Mouse (Mus musculus) CH12F3 (cell line): ENCODE measurements around the gene Ace3.
"Not testable (repeated sequence)": the region's sequence is repeated elsewhere in the genome, so short reads cannot be mapped to it uniquely, and the experiment has no call there.

ENCODE experiments used
- in situ Hi-C: fragments of 300-500 bp; cut with MboI; formaldehyde crosslinking; loops from 2 replicates; pipeline ENCODE4 v1.14.3; 2020; ENCODE audit warnings: low sequenced_read_pairs

The Ace3 gene

DNA sequence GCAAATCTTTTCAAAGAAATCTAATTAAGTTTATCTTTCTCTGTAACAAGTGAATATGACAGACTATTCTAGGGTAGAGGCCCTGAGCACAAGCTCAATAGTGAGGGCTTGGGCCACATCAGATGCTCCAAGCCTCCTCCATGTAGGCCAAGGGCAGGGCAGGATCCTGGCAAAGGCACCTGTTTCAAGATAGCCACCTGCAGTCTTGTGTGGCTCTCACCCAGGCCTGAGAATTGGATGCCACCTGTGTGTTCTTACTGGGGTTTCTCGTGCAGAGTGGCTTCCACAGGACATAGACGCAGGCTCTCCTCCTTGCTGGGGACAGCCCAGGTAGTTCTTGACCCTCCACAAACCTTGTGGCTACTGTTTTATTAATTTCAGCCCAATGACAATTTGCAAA is 16.2 kb upstream of the Ace3 start:
- in situ Hi-C loops, result no loop called here

DNA sequence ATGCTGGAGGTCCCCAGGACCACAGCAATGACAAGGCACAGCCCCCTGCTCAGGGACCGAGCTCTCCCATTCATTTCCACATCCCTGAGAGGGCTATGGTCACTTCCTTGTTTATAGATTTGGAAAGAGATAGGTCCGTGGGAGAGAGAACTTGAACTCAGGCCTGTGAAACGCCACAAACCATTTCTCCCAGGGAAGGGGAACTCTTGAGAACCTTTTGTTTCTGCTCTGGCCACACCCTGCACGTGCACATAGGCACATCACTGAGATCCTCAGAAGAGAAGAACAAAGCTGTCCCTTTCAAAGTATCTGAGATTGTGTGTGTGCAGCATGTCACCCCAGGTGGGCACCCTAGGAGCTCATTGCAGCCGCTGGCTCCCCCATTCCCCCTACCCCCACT is 15.8 kb upstream of the Ace3 start:
- in situ Hi-C loops, result no loop called here

DNA sequence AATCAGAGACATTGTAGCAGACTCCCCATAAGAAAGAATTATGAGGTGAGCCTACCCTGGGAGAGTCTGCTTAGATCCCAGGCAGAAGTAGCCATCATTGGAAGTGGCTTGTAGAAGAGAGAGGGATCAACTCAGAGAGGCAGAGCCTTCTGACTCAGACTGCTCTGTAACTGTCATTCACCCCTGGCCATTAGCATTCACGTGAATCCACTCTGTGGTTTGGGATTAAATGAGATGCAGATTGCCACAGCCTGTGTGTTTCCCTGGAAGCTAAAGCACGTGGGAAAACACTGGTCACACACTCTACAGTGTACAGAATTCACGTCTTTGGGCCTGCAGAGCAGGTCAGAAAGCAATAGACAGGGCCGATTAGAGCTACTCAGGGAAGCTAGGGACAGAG is 10.0 kb upstream of the Ace3 start:
- in situ Hi-C loops, result no loop called here

DNA sequence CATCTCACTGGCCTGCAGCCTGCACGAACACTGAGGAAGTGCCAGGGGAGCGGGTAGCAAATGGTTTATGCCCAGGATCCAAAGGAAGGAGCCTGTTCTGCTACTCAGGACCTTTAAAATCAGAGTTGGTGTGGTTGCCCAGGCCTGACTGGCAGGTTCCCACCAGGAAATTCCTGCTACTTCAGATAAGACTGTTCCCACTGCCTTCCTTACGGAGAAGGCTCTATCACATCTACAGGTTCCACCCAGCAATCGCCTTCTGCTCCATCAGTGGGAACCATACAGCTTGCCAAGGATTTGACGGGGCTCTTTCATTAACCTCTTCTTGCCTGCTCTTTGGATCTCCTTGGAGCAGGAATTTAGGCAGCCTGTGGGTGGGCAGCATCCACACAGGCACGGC is 7.0 kb upstream of the Ace3 start:
- in situ Hi-C loops, result no loop called here

DNA sequence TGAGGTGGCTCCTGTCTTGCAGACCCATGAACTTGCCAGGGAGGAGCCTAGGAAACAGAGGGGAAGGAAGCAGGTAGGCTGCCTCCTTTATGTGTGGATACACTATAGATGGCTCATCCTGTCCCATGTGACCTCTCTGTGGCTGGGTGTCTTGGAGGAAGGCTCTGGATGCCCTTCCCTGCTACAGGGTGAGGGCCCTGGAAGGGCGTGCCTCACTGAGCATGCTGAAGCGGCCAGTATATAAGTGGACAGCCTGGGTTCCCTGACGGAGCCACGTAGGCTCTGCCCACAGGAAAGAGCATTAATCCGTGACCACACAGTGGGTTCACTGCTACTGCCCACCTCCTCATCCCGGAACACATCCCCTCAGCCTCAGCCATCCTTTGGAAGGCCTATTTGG is 5.0 kb upstream of the Ace3 start:
- in situ Hi-C loops, result no loop called here

DNA sequence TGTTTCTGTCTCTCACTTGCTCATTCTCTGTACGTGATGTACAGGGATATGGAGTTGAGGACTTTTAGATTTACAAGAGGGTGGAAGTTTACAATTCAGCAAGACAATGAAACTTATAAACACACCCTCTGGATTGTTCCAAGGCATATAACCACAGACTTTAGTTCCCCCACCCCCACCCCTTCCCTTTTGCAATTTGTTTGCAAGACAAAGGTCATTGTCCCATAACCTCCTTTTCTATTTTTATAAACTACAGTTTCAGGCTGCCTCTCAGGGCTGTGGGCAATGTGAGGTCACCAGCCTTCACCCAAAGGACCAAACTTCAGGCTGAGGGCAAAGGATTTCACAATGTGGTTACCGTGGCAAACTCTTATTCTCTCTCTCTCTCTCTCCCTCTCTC is 4.2 kb upstream of the Ace3 start:
- in situ Hi-C loops, result no loop called here

DNA sequence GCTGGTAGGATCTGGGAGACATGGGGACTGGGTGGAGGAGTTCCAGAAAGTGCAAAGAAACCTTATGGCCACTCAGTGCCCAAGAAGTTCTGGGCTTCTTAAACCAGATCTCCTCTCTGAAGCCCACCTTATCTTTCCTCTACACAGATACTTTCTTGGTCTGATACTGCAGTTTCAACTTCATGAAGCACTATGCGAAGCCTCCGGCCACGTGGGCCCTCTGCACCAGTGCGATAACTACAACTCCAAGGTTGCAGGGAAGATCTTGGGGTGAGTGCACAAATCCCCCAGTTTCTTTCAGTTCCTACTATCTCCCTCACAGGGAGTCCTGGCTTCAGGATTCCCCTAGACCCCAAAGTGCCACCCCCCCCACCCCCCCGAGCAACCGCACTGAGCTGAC is 5.6 kb downstream of the Ace3 start:
- in situ Hi-C loops, result no loop called here

DNA sequence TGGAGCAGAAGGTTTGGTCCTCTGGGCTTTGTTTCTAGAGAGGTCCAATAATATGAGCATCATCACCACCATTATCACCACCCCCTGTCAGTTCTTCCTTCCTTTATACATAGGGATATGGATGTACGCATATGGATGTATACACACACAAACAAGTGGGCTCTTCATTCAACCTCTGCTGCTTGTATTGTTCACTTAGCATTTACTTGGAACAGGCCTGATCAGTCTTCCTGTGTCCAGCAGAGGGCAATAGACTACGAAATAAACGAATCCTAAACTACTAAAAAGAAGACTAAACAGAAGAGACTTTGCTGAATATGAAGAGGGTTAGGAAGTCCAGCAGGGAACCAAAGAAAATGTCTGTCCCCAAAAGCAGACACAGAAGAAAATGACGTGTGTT is 7.2 kb downstream of the Ace3 start:
- in situ Hi-C loops, result no loop called here

DNA sequence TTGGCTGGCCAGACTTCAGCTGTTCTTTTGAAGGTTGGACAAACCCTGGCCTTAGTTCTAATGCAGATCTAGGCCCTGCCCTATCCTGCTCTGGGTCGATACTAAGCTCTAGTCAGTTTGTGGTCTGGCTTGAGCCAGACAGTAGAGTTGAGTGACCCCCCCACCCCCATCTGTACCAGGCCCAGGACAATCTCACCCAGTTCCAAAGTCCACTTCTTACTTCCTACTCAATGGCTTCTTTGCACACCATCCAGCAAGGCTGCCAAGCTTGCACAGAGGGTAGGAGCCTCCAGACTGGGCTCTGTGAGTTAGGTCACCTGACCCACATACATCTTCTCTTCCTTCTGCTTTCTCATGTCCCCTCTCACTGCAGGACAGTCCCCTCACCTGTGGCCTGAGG is 10.1 kb downstream of the Ace3 start:
- in situ Hi-C loops, result no loop called here

DNA sequence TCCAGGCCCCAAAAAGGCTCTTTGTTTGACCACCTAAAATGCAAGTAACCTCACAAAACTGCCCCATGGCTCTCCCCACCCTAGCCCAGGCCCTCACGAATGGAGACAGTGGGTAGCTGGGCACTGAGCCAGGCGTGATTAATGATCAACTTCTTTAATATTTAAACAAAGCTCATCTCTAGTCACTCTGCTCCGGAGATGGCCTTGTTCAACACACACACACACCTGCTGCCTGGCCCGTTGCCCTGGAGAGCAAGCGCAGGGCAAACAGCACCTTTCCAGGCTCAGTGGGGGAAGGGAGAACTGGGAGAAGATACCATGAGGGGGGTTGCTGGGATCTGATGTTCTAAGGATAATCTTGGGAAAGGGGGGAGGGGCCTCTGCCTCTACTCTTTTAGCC is 11.5 kb downstream of the Ace3 start:
- in situ Hi-C loops, result no loop called here

DNA sequence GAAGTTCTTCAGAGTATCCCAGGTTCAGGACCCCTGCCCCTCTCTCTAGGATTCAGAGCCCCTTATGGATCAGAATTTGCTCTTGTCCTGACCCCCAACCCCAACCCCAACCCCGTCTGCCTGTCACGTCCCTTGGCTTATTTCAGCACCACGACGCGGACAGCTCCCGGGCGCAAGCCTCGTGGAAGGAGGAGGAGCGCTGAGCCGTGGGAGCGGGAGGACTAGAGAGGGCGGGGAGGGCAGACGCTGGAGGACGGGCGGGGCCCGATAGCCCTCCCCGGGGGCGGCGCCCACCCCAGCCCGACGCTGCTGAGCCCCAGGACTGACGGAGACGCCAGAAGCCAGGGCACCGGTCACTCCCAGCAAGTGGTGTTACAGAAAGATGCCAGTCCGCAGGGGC is 13.3 kb downstream of the Ace3 start, which contains the start of gene Kcnh6:
Gene Kcnh6, plus strand, starts transcription at position 304 of the 400 bp plus-strand sequence.
- in situ Hi-C loops, result no loop called here

DNA sequence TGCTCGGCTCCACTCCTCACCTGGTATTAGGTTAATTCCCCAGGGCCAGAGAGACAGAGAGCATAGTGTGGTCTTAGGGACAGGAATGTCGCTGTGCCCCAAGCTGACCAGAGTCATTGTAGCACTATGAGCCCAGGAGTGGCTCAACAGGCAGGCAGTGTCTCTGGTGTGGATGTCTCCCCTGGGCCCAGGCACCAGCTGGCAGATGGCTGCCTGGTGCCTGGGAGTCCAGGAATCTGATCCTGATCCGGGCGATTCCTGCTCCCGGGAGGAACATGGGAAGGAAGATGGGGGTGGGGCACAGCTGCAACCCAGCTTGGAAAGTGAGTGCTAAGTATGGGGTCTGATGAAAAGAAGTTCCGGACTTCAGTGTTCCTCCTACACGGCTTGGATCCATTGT is 18.2 kb downstream of the Ace3 start:
- in situ Hi-C loops, result no loop called here

DNA sequence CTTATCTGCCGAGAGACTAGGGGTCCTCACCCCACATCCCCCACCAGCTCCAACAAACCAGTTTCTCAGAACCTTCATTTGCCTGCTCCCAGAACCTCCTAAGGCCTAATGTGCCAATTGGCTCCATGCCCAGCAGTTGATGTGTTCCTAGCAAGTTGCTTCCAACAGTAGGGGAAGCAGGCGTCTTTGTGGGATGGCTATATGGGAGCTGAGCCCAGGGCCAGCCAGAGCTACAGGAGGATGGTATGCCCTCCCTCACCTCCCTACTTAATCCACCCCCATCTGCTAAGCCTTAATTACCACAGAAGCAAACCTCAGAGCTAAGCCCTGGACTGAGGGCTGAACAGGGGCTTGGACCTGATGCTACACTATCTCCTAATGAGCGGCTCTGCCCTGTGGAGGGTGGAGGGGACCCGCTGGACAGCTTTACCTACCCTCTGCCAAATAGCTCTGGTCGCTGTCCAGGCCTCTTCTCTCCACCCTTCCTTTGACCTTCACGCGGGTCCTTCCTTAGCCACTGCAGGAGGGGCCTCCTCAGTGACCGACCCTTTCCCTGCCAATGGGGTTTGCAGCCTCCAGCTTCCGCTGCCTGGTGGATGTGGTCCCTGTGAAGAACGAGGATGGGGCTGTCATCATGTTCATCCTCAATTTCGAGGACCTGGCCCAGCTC is 19.2 kb downstream of the Ace3 start:
- in situ Hi-C loops, result no loop called here

DNA sequence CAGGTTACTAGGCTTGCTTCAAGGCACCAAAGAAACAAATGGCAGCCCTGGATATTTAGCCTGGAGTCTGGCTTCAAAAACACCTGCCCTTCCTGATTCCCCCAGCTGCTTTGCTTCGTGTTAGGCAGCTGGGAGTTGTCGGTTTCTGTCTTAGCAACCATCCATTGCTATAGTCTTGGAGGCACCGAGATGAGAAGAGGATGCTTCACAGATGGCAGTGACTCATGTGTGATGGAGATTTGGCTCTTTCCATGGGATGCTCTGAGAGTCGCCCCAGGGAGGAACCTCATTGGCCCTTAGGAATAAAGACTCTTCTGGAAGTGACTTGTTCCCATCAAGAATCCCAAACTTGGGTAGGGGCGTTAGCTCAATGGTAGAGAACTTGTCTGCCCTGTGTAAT is 22.0 kb downstream of the Ace3 start:
- in situ Hi-C loops, result no loop called here

DNA sequence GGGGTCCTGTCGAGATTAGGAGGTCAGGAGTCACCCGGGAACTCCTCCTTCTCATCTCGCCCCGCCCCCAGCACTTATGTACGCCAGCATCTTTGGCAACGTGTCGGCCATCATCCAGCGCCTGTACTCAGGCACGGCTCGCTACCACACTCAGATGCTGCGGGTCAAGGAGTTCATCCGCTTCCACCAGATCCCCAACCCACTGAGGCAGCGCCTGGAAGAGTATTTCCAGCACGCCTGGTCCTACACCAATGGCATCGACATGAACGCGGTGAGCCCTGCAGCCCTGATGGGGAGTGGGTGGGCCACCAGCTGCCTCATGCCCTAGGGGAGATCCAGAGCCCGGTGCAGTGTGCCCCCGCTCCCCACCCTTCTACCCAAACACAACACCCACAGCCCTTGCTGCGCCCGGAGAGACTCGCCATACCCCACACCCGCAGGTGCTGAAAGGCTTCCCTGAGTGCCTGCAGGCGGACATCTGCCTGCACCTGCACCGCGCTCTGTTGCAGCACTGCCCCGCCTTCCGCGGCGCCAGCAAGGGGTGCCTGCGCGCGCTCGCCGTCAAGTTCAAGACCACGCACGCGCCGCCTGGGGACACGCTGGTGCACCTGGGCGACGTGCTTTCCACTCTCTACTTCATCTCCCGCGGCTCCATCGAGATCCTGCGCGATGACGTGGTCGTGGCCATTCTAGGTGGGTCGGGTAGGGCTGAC is 25.7 kb downstream of the Ace3 start:
- in situ Hi-C loops, result loop anchor here (10.0 kb wide), 1 partner anchor 95 kb away; no protein-coding TSS in a partner anchor

DNA sequence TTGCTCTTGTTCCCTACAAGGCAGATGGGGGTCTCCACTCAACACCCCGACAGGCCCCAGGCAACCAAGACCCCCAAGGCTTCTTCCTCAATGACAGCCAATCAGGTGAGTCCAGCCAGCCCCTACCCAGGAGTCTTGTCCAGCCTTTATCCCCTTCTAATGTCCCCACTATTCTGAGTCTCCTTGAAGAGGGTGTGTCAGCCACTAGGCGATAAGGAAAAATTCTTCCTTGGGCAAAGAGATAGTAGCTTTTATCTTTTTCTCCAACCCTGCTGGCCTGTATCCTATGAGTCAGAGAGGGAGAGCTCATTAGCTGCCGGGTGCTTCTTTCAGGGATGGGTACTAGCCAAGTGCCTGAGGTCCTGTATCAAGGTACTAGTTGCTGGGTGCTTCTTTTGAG is 31.3 kb downstream of the Ace3 start:
- in situ Hi-C loops, result loop anchor here (10.0 kb wide), 1 partner anchor 101 kb away; no protein-coding TSS in a partner anchor

DNA sequence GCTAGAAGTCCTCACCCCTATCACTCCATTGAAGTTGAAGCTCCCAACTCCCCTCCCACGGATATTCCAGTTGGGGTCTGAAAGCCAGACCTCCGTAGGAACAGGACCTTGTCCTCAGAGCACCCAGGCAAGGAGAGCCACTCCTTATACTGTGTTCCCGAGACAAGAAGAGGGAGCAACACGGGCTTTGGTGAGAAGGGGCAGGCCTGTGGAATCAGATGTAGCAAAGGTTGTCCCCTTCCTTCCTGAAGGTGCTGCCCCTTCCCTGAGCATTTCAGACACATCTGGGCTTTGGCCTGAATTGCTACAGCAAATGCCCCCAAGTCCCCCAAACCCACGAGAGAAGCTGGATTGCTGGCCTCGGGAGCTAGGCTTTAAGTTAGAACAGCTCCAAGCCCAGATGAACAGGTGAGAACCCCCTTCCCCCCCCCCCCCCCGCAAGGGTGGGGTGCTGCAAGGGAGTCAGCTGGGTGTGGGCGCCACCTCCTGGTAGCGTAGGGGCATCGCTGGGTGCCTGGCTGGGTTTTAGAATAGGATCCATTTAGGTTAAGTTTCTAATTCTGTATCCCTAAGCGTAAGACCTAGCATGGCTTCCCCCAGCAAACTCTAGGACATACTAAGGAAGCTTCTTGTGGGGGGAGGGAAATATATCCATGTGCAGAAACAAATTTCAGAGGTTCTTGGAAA is 32.1 kb downstream of the Ace3 start:
- in situ Hi-C loops, result loop anchor here (10.0 kb wide), 1 partner anchor 102 kb away; no protein-coding TSS in a partner anchor

DNA sequence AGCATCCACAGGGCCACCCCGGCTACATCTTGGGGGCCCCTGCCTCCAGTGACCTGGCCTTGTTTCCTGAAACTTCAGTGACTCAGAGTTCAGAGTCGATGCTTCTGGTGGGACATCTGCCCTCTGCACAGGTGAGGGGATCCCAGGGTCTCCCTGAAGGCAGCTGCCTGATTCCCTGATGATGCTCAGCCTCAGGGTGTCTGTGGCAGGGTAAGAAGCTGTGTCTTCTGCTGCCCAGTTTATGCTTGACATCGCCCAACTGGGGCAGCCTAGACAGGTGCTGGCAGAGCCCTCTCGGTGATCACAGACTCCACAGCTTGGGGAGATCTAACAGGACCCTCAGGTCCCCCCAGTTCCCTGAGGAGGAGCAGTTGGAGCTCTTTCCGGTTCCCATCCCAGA is 33.1 kb downstream of the Ace3 start:
- in situ Hi-C loops, result loop anchor here (10.0 kb wide), 1 partner anchor 103 kb away; no protein-coding TSS in a partner anchor

DNA sequence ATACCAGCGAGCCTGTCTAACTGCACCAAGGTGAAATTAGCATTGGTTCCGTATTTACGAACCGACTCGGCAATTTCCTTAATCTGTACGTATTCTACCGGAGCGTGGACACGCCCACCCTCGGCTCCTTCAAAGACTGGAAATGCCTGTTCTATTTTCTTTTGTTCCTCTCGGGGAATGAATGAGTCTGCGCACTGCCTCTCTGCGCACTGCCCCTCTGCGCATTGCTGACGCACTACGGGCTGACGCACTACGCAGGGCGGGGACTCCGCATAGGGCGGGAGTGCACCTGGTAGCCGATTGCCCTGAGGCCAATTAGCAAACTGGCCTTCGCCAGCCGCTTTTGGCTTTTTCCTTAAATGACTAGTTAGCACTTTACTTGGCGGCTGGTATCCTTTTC is 37.6 kb downstream of the Ace3 start:
- in situ Hi-C loops, result not testable (repeated sequence)

DNA sequence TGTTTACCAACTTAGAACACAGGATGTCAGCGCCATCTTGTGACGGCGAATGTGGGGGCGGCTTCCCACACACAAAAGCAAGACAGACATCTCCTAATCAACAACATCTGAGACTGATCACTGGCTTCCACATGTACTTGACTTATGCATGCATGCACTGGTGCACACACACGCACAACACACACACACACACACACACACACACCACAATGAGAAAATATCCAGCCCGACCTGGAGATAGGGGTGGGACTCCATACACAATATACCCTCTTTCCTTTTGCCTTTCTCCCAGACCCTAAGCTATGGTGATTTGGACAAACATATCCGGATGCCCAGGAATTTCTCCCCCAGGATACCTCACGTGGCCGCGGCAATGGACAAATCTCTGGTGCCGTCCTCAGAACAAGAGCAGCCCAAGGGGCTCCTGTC is 39.0 kb downstream of the Ace3 start:
- in situ Hi-C loops, result no loop called here

DNA sequence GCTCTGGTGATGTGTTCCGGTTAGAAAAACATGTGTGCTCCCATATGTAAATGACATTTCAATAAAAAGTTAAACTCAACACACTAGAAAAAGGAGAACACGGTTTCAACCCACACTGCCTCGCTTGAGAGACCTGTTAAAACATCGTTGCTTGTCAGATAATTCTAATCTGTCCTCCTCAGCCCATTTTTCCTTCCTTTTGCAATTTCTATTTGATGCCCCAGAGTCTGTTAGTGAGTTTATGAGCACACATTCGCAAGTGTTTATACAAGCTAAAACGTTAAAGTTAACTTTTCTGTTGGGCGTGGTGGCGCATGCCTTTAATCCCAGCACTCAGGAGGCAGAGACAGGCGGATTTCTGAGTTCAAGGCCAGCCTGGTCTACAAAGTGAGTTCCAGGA is 40.5 kb downstream of the Ace3 start:
- in situ Hi-C loops, result no loop called here
